Mouse (Mus musculus) CH12.LX (cell line): ENCODE measurements at regions not wholly inside any gene's neighbourhood (a gene's known extent, or its start where the extent isn't known, plus 50 kb on each side); places are given as distances from the start of the nearest gene placed in this dataset.

Experiments
- CTCF ChIP-seq, 2 experiments: IDR thresholded peaks in 1 of 2; conservative IDR thresholded peaks in 1 of 2; 2 replicates each; pipeline ENCODE4 v1.5.1; 2011 to 2012; ENCODE audit warnings: low read depth in 2 of 2, low read length in 2 of 2, improper control_type of control experiment in 1 of 2, inconsistent platforms in 1 of 2, mild to moderate bottlenecking in 1 of 2, moderate library complexity in 1 of 2
- EP300 ChIP-seq: IDR thresholded peaks from 2 replicates; pipeline ENCODE4 v1.6.1; 2011; ENCODE audit warnings: low read length, improper control_type of control experiment
- HCFC1 ChIP-seq: IDR thresholded peaks from 2 replicates; pipeline ENCODE4 v1.6.1; 2012; ENCODE audit warnings: low read depth, mild to moderate bottlenecking, inconsistent platforms, low read length, improper control_type of control experiment
- MAX ChIP-seq: IDR thresholded peaks from 2 replicates; pipeline ENCODE4 v1.6.1; 2011; ENCODE audit warnings: low read length, improper control_type of control experiment
- NELFE ChIP-seq: IDR thresholded peaks from 2 replicates; pipeline ENCODE4 v1.6.1; 2011; ENCODE audit warnings: low read depth, low read length, improper control_type of control experiment

GRCm38 (mm10) chr12:16381026-16381425 lies 229.7 kb downstream of the Lpin1 start:
- TF ChIP-seq CTCF (conservative IDR thresholded peaks at IDR 0.05 in 1 of 2, IDR thresholded peaks at IDR 0.05 in 1 of 2; ENCODE audit: low read depth in 2 of 2, low read length in 2 of 2) (no peak), EP300 (no peak), HCFC1 (no peak), MAX (no peak), NELFE (no peak)
